Mouse (Mus musculus) frontal cortex, adult 2 months (tissue): ENCODE results near the gene Pak7. TPM values are rescaled to one million over a fixed set of nuclear protein-coding genes. Genes with fewer than 3 reads are reported as not detected.
A peak's percentile ranks its signal among the peaks of the same experiment; 100 is the strongest.

Experiments used
- DNase-seq, 2 experiments: peaks; one replicate each; pipeline ENCODE4 v3.0.0; 2022; ENCODE audit warnings: low spot score in 1 of 2; ENCODE audit errors: extremely low spot score in 1 of 2
- polyA plus RNA-seq: library from polyadenylated mRNA; depleted of rRNA; stranded (reverse); fragments of >200 nt; gene quantifications from 2 replicates; pipeline ENCODE4 v1.2.3, GENCODE M21; 2012; rRNA removed

The Pak7 gene
- polyA plus RNA-seq, 1 experiment = 19.6 TPM

DNA sequence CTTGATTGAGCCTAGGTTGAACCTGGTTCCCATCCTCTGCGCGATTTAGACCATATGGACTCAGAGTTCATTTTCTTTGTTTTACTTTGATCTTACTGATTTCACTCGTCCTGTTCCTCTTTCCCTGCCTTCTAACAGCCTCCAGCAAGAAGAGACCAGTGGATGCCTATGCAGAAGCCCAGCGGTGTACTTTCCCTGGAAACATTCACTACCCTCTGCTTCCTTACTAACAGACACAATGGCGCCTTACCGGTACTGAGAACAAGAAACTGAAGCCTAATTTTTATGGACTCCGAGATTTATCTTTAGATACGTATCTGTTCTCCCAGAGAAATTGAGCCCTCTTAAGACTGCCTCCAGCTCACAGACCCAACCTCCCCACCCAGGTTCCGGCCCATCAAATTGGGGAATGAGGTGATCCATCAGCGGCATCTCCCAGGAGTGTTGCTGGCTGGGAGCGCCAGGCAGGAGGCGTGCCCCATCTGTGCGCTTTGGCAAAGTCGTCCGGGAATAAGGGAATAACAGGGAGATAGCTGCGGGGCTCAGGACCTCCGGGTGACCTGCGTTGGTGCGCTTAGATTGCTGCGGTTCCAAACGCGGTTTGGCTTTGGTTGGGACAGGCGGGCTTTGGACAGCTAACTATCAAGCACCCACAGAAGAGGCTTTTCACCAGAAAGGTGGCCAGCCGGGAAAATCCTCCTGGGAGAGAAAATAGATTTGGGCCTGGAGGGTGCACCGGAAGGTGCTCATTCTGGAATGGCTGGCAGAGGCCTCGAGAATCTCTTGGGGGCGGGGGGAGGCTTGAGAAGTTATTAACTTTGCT, 336.8 kb downstream of the Pak7 start:
- peak in 1 of 2 experiments; percentile 46 for DNase-seq

DNA sequence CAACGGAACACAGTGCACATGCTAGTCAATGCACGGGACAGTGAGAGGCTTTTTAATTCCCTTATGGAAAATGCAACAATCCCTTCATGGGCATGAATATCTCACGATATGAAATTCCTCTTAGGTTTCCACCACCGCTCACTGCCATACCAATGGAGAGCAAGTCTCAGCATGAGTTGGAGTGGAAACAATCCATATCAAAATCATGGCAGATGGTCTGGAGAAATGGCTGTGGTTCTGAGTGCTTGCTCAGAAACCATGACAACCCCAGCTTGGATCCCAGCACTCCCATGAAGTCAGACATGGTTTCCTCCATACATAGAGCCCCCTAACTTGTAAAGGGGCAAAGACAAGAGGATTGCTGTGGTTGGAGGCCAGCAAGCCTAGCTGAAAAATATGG, 339.3 kb downstream of the Pak7 start:
- DNase-seq = no peak

Other genes with a start within 250 kb of the Pak7 start
- gene Ankef1, start 113.9 kb upstream of the Pak7 start, polyA plus RNA-seq = 0.55 and 0.56 TPM in 2 replicates